Mouse (Mus musculus) E14TG2a.4 (cell line): Measurements from ENCODE around the gene Zc3h7a.

Source experiments
- H3K27me3 ChIP-seq: 2 replicates; pipeline ENCODE4 v1.6.1; 2014; ENCODE audit warnings: low read length, control low read depth; ENCODE audit not compliant: insufficient read depth
- H3K36me3 ChIP-seq: 2 replicates; pipeline ENCODE4 v1.6.1; 2014; ENCODE audit warnings: low read length, control low read depth; ENCODE audit not compliant: insufficient read depth
- H3K4me1 ChIP-seq: replicated peaks from 2 replicates; pipeline ENCODE4 v1.6.1; 2014; ENCODE audit warnings: low read depth, low read length, control low read depth
- H3K4me3 ChIP-seq: replicated peaks from 2 replicates; pipeline ENCODE4 v1.5.1; 2014; ENCODE audit warnings: mild to moderate bottlenecking, low read length
- H3K9me3 ChIP-seq: 2 replicates; pipeline ENCODE4 v1.6.1; 2014; ENCODE audit warnings: low read length, control low read depth
- CTCF ChIP-seq: conservative IDR thresholded peaks from 2 replicates; pipeline ENCODE4 v1.5.1; 2014; ENCODE audit warnings: low read length
- NANOG ChIP-seq: IDR thresholded peaks from 2 replicates; pipeline ENCODE4 v1.6.1; 2014; ENCODE audit warnings: borderline replicate concordance, low read length, mixed read lengths
- POU5F1 ChIP-seq: IDR thresholded peaks from 2 replicates; pipeline ENCODE4 v1.6.1; 2014; ENCODE audit warnings: low read length, borderline replicate concordance

The Zc3h7a gene

DNA sequence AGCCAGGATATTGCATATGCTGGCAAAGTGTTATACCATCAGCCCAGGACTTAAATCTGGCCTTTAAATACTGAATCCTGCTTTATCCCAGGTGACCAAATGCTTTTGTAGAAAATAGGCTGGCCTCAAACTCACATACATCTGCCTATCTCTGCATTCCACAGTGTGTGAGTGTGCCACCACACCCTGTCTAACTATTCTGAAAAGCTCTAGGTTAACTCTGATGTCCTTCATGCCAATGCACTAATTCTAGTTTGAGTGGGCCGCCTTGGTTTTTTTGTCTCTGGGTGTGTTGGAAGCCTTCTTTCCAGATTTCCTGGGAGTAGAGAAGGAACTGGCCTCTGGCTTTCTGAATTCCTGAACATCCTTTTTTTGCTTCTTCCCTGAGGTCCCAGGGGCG is 17.0 kb upstream of the Zc3h7a start:
- peaks cover 75% of the 10 kb centered on the region for H3K36me3 ChIP-seq

DNA sequence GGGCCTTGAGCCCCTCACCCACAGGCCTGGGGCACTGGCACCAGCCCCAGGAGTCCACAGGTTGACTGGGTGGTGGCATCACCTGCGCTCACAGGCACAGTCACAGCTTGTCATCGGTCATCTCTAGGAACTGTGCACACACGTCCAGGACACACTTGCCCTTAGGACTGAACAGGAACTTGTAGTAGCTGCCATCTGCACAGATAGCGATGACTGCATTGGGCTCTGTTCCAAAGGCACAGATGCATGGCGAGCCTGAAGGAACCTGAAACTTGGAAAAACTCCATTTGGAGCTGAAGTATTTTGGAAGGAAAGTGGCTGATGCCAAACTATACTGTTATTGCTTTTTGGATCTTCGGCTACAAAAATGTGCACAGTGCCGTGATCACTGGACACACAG is 14.0 kb upstream of the Zc3h7a start:
- H3K9me3 ChIP-seq, result no peaks in the 10 kb centered on the region
- no peak overlapping the region for H3K4me3 ChIP-seq
- H3K4me1 ChIP-seq, result peaks cover 42% of the 10 kb centered on the region
- peaks cover 5% of the 10 kb centered on the region for H3K27me3 ChIP-seq
- TF ChIP-seq NANOG (no peak), POU5F1 (no peak), CTCF (no peak)
- peaks cover 44% of the 10 kb centered on the region for H3K36me3 ChIP-seq

More for the DNA sequence above, 17.0 kb upstream of the Zc3h7a start:
- TF ChIP-seq NANOG (no peak), POU5F1 (no peak), CTCF (no peak)
- Histone ChIP-seq H3K4me3 (no peak overlapping the region), H3K4me1 (peaks cover 44% of the 10 kb centered on the region), H3K27me3 (no peaks in the 10 kb centered on the region), H3K9me3 (no peaks in the 10 kb centered on the region)

DNA sequence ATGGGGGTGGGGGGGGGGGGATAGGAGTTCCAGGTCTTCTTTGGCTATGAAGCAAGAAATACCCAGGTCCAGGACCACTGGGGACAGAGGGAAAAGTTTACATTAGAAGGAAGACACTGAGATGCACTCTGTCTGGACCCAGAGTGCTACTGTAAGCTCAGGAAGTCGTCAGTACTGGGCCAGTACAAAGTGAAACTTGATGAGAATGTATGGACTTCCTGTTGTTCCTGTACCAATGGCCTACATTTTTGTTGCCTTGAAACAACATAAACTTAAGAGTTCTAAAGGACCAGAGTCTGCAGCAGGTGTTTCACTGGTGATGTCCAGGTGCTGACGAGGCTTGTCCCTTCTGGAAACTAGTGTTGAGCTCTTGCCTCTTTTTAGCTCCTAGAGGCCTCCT is 1.2 kb upstream of the Zc3h7a start:
- Histone ChIP-seq H3K27me3 (peaks cover 28% of the 10 kb centered on the region), H3K4me3 (no peak overlapping the region), H3K4me1 (peaks cover 34% of the 10 kb centered on the region), H3K36me3 (no peaks in the 10 kb centered on the region), H3K9me3 (peaks cover 5% of the 10 kb centered on the region)
- TF ChIP-seq CTCF (no peak), POU5F1 (no peak), NANOG (no peak)

DNA sequence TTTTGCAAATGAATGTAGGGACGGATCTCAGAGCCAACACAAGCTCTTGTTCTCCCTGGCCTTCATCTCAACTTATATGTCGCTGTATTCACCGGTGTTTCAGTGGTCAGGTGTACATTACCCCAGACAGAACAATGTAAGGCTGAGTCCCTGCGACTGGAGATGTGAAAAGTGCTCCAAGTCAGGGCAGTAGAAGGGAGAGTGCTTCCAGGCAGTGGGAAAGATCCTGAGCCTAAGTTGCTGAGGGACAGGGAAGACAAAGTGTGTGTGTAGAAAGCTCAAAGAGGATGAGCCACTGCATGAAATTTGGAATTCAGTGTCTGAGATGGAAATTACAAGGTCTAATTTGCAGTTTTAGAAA is 671 bp upstream of the Zc3h7a start:
- TF ChIP-seq NANOG (no peak), CTCF (no peak), POU5F1 (no peak)
- peaks cover 38% of the 10 kb centered on the region for H3K4me1 ChIP-seq
- peak overlapping the region; percentile 98 for H3K4me3 ChIP-seq
- H3K36me3 ChIP-seq, result no peaks in the 10 kb centered on the region
- H3K9me3 ChIP-seq, result peaks cover 5% of the 10 kb centered on the region
- peaks cover 24% of the 10 kb centered on the region for H3K27me3 ChIP-seq

DNA sequence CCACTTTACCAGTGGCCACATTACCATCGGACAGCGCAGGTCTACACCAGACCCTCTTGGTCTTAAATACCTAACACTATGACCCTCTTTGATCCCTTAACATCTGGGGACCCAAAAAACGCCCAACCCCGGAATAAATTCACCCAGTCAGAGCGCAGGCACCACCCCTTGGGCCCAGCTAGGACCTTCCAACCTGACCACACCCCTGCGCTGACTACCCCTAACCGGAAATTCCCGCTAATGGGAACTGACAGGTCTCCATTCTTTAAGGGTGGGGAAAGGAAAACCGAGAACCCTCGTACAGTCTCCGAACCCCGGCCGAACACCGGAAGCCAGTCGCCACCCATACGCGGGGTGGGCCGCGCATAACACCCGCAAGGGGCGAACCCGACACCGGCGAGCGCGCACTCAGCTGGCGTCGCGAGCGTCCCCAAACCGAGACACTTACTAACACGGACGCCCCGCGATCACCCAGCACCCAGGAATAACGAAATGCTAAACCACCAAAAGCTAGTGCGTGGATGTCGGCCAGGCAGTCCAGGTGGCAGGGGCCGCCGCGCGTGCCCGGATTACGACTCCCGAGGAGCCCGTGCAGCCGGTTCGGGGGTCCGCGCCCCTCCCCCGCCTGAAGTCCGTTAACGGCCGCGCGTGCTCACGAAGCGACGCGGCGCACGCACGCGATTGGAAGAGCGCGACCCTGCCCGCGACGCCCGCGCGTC is 545 bp downstream of the Zc3h7a start:
- Histone ChIP-seq H3K4me1 (peaks cover 50% of the 10 kb centered on the region), H3K36me3 (no peaks in the 10 kb centered on the region), H3K9me3 (peaks cover 5% of the 10 kb centered on the region), H3K4me3 (peak overlapping the region; percentile 98), H3K27me3 (peaks cover 20% of the 10 kb centered on the region)
- TF ChIP-seq NANOG, result no peak
- no peak for TF ChIP-seq POU5F1
- TF ChIP-seq CTCF, result no peak

DNA sequence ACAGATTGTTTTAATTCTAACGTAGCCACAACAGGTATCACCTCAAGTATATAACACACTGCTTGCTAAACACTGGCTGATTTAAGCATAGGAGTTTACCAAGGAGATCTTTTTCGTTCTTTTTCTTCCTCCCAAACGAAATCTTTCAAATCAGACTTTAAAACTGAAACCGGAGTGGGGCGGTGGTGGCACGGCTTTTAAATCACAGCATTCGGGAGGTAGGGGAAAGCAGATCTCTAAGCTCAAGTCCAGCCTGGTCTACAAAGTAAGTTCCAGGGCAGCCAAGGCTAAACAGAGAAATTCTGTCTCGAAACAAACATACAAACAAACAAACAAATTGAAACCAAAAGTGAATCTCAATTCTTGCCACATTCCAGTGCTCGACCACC is 1.1 kb downstream of the Zc3h7a start:
- Histone ChIP-seq H3K36me3 (no peaks in the 10 kb centered on the region), H3K9me3 (peaks cover 5% of the 10 kb centered on the region), H3K27me3 (peaks cover 20% of the 10 kb centered on the region), H3K4me3 (peak overlapping the region; percentile 98), H3K4me1 (peaks cover 52% of the 10 kb centered on the region)
- TF ChIP-seq NANOG (no peak), CTCF (no peak), POU5F1 (no peak)

DNA sequence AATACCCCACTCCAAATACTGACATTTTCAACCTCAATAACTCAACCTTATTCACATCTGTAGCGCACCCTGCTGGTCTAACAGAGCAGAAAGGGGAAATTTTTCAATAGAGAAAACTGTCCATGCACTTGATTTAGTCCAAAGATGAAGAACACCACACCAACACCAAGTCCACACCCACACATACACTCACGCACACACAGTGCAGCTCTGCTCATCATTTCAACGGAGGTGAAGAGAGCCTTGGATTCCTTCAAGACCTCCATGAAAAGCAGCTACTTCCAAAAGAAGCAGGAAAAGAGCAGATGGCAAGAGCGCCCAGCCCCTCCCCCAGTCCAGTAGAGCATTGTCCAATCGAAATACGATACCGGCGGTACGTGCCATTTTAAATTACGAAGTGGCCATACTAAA is 1.5 kb downstream of the Zc3h7a start:
- peaks cover 52% of the 10 kb centered on the region for H3K4me1 ChIP-seq
- peaks cover 5% of the 10 kb centered on the region for H3K9me3 ChIP-seq
- TF ChIP-seq CTCF (peak; percentile 47), POU5F1 (no peak)
- no peaks in the 10 kb centered on the region for H3K36me3 ChIP-seq
- peak overlapping the region; percentile 98 for H3K4me3 ChIP-seq
- H3K27me3 ChIP-seq, result peaks cover 20% of the 10 kb centered on the region

DNA sequence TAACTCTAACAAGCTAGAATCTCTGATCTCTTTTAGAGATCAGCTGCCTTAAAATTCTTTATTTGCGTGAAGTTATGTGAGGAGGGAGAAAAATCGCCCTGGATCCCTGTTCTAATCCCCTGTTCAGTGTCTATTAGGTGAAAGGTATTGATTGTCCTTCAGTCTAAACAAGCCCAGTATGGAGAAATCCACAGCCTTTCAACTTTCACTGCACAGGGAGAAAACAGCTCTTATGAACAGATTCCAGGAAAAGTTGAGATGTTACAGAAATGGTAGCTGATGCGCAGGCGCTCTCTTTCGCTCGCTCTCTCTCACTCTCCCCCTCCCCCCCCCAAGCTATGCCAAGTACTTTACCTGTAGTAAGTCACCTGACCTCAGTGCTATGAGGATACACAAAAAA is 4.5 kb downstream of the Zc3h7a start:
- Histone ChIP-seq H3K4me3 (no peak overlapping the region), H3K27me3 (no peaks in the 10 kb centered on the region), H3K9me3 (no peaks in the 10 kb centered on the region), H3K36me3 (no peaks in the 10 kb centered on the region), H3K4me1 (peaks cover 42% of the 10 kb centered on the region)
- TF ChIP-seq POU5F1, result no peak
- no peak for TF ChIP-seq CTCF
- no peak for TF ChIP-seq NANOG

DNA sequence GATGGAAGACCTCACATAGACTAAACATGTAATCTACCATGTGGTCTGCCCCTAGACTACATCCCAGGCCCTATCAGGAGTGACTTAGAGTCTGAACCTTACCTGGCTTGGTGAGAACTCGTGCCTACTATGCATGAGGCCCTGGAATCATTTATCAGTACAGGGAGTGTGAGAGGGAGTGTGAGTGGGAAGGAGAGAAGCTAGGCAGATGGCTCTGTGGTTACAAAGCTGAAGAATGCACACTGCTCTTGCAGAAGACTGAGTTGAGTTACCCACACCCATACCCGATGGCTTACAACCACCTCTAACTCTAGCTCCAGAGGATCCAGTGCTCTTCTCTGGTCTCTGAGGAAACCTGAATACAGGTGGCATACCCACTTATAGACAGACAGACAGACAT is 9.8 kb downstream of the Zc3h7a start:
- TF ChIP-seq CTCF, result no peak
- no peak for TF ChIP-seq NANOG
- TF ChIP-seq POU5F1, result no peak
- Histone ChIP-seq H3K4me3 (no peak overlapping the region), H3K4me1 (peaks cover 15% of the 10 kb centered on the region), H3K36me3 (peaks cover 23% of the 10 kb centered on the region), H3K27me3 (no peaks in the 10 kb centered on the region), H3K9me3 (no peaks in the 10 kb centered on the region)
